ENCODE assay signal across 12 mouse cellular contexts in genomic region chr16:24501628-24502294, GRCm38 (mm10).
DNase-seq lines count a peak whose midpoint lies in the region; ATAC-seq and TF ChIP-seq lines count a peak whose summit lies in the region.
"Had no signal": no experiment of that assay in that cellular context is flagged by ENCODE, and none has a peak within 500 bp of the region (broad histone marks: within the 10 kb centered on the region; RNA-seq: fewer than 3 reads in every experiment).

No protein-coding gene starts in this region.

- WGBS in lung, postnatal 0 days, result 73% methylated on average over 11 of the region's 11 CpGs
- 31% methylated on average over 11 of the region's 11 CpGs for WGBS in heart, postnatal 0 days
- 66% methylated on average over 11 of the region's 11 CpGs for WGBS in neural tube, embryonic 15.5 days

- no peak for TF ChIP-seq EP300 in lung, postnatal 0 days (IDR thresholded peaks at IDR 0.05)
- no peak for TF ChIP-seq EP300 in heart, postnatal 0 days (IDR thresholded peaks at IDR 0.05; ENCODE audit: low read depth)

- H3K27ac ChIP-seq in lung, postnatal 0 days (ENCODE audit: low read length), result no peak overlapping the region
- H3K27ac ChIP-seq in heart, postnatal 0 days (ENCODE audit: low read depth), result peak overlapping the region; percentile 69
- H3K27ac ChIP-seq in neural tube, embryonic 15.5 days (replicated peaks), result peak overlapping the region; percentile 39; the same call in 1 of the 2 replicates
- H3K27ac ChIP-seq: stomach, embryonic 15.5 days had no signal

- no peaks in the 10 kb centered on the region for H3K9me3 ChIP-seq in lung, postnatal 0 days (ENCODE audit: low read length)
- H3K9me3 ChIP-seq in heart, postnatal 0 days (replicated peaks; ENCODE audit: control insufficient read depth, low read length), result no peaks in the 10 kb centered on the region
- no peaks in the 10 kb centered on the region for H3K9me3 ChIP-seq in neural tube, embryonic 15.5 days (replicated peaks)
- H3K9me3 ChIP-seq: stomach, embryonic 15.5 days had no signal

- H3K27me3 ChIP-seq in lung, postnatal 0 days (replicated peaks; ENCODE audit: insufficient read depth, low read length), result no peaks in the 10 kb centered on the region
- no peaks in the 10 kb centered on the region for H3K27me3 ChIP-seq in heart, postnatal 0 days (ENCODE audit: control insufficient read depth, insufficient read depth, low read length)
- H3K27me3 ChIP-seq in neural tube, embryonic 15.5 days (replicated peaks), result no peaks in the 10 kb centered on the region
- H3K27me3 ChIP-seq: stomach, embryonic 15.5 days had no signal

- no peaks in the 10 kb centered on the region for H3K36me3 ChIP-seq in lung, postnatal 0 days (ENCODE audit: insufficient read depth, low read length)
- H3K36me3 ChIP-seq in heart, postnatal 0 days (replicated peaks; ENCODE audit: control insufficient read depth, insufficient read depth, low read length), result no peaks in the 10 kb centered on the region
- no peaks in the 10 kb centered on the region for H3K36me3 ChIP-seq in neural tube, embryonic 15.5 days
- H3K36me3 ChIP-seq: stomach, embryonic 15.5 days had no signal

- no peak overlapping the region for H3K4me3 ChIP-seq in lung, postnatal 0 days (ENCODE audit: low read depth, low read length)
- no peak overlapping the region for H3K4me3 ChIP-seq in heart, postnatal 0 days (ENCODE audit: low read depth, low read length)
- H3K4me3 ChIP-seq in neural tube, embryonic 15.5 days (replicated peaks), result no peak overlapping the region
- H3K4me3 ChIP-seq: stomach, embryonic 15.5 days had no signal

- intact Hi-C loops in gastrocnemius, postnatal 14 days (cut with DNase I; ENCODE audit: low total_unique reads), result loop anchor here (10.0 kb wide), 1 partner anchor 63 kb away; no protein-coding TSS in a partner anchor

- peak; percentile 55 for DNase-seq in gastrocnemius, postnatal 25 days
- DNase-seq in gastrocnemius, postnatal 14 days, result no peak
- DNase-seq in lung, postnatal 0 days (ENCODE audit: low spot score), result no peak
- DNase-seq in lung, postnatal 10 days, result no peak
- DNase-seq in heart, postnatal 0 days (ENCODE audit: low spot score), result peak; percentile 64
- no peak for DNase-seq in ovary, adult 18-20 months (ENCODE audit: low spot score)
- DNase-seq: cerebellum, adult 9-11 months; kidney, adult 11 months; right cerebral cortex, postnatal 25 days had no signal

- H3K4me2 ChIP-seq in lung, postnatal 0 days (replicated peaks; ENCODE audit: low read depth, low read length), result no peak overlapping the region
- H3K4me2 ChIP-seq in heart, postnatal 0 days (ENCODE audit: low read depth, low read length), result 0 out of 2 replicates have a peak overlapping the region, but pooled peaks have one; percentile 4
- H3K4me2 ChIP-seq in neural tube, embryonic 15.5 days, result no peak overlapping the region
- H3K4me2 ChIP-seq: stomach, embryonic 15.5 days had no signal

- no peak for ATAC-seq in lung, postnatal 0 days
- ATAC-seq in heart, postnatal 0 days (ENCODE audit: insufficient read depth, low read depth), result peak; percentile 78
- peak; percentile 49 for ATAC-seq in neural tube, embryonic 15.5 days (ENCODE audit: low FRiP score)
- ATAC-seq: CD4-positive, CD25-positive, alpha-beta regulatory T cell, adult 4 months had no signal

- peak; percentile 23 for TF ChIP-seq CTCF in lung, postnatal 0 days (IDR thresholded peaks at IDR 0.05)
- TF ChIP-seq CTCF in heart, postnatal 0 days (IDR thresholded peaks at IDR 0.05; ENCODE audit: low read depth), result peak; percentile 16; the same call in 1 of the 2 replicates

- no peaks in the 10 kb centered on the region; the same call in 1 of the 2 replicates for H3K4me1 ChIP-seq in lung, postnatal 0 days (ENCODE audit: insufficient read depth, low read depth, low read length)
- H3K4me1 ChIP-seq in heart, postnatal 0 days (ENCODE audit: control insufficient read depth, insufficient read depth), result peaks cover 44% of the 10 kb centered on the region
- peaks cover 25% of the 10 kb centered on the region for H3K4me1 ChIP-seq in neural tube, embryonic 15.5 days

- H3K9ac ChIP-seq in lung, postnatal 0 days (replicated peaks; ENCODE audit: low read depth), result no peak overlapping the region
- H3K9ac ChIP-seq in heart, postnatal 0 days (replicated peaks; ENCODE audit: low read depth, low read length), result no peak overlapping the region
- H3K9ac ChIP-seq in neural tube, embryonic 15.5 days (replicated peaks), result no peak overlapping the region
- H3K9ac ChIP-seq: stomach, embryonic 15.5 days had no signal

Comparison
In these comparisons a context has a peak if more than half of its experiments do, and no peak if none do; other contexts are left out.
1. DNase-seq: peak in gastrocnemius, postnatal 25 days (single experiment) and heart, postnatal 0 days (single experiment); none in gastrocnemius, postnatal 14 days (single experiment), lung, postnatal 0 days (single experiment), lung, postnatal 10 days (single experiment) and ovary, adult 18-20 months (single experiment).